ENCODE assay signal across 7 mouse cellular contexts in genomic region chr7:82504101-82504500, GRCm38 (mm10).
DNase-seq lines count a peak whose midpoint lies in the region; ATAC-seq and TF ChIP-seq lines count a peak whose summit lies in the region.

No protein-coding gene starts in this region.

- H3K4me1 ChIP-seq in MEL (ENCODE audit: control insufficient read depth in 1 of 2, insufficient read depth in 2 of 2, low read length in 2 of 2) = no peaks in the 10 kb centered on the region
- H3K4me1 ChIP-seq in embryonic facial prominence, embryonic 11.5 days (ENCODE audit: control insufficient read depth, insufficient read depth, low read length) = no peaks in the 10 kb centered on the region

- no peak for TF ChIP-seq EP300 in MEL (IDR thresholded peaks at IDR 0.05; ENCODE audit: low read depth in 1 of 2, low read length in 2 of 2)

- peak; percentile 8 for TF ChIP-seq RAD21 in MEL (IDR thresholded peaks at IDR 0.05; ENCODE audit: low read depth, low read length)

- no peak overlapping the region for H3K4me3 ChIP-seq in MEL (ENCODE audit: control insufficient read depth in 1 of 2, insufficient read depth in 1 of 2, low read depth in 2 of 2, low read length in 2 of 2)
- H3K4me3 ChIP-seq in embryonic facial prominence, embryonic 11.5 days (ENCODE audit: low read depth, low read length) = no peak overlapping the region

- peak; percentile 12 to 42 (median 36); a peak in 4 of 6 replicates for TF ChIP-seq CTCF in MEL (IDR thresholded peaks at IDR 0.05 in 2 of 3, conservative IDR thresholded peaks at IDR 0.05 in 1 of 3; ENCODE audit: control insufficient read depth in 1 of 3, insufficient read depth in 1 of 3, low read depth in 2 of 3, low read length in 3 of 3, poor library complexity in 1 of 3, severe bottlenecking in 1 of 3)

- H3K9me3 ChIP-seq in MEL (replicated peaks; ENCODE audit: insufficient read depth, low read length) = no peaks in the 10 kb centered on the region
- no peaks in the 10 kb centered on the region for H3K9me3 ChIP-seq in embryonic facial prominence, embryonic 11.5 days (replicated peaks; ENCODE audit: control insufficient read depth, low read length)

- no peak; the same call in 1 of the 2 replicates for ATAC-seq in embryonic facial prominence, embryonic 11.5 days (replicated peaks; ENCODE audit: insufficient number of reproducible peaks, low FRiP score, low TSS enrichment, low read depth)

- H3K36me3 ChIP-seq in MEL (ENCODE audit: control insufficient read depth in 1 of 2, insufficient read depth in 2 of 2, low read length in 2 of 2) = no peaks in the 10 kb centered on the region
- H3K36me3 ChIP-seq in embryonic facial prominence, embryonic 11.5 days (replicated peaks; ENCODE audit: control insufficient read depth, insufficient read depth, low read depth, low read length) = no peaks in the 10 kb centered on the region

- no peaks in the 10 kb centered on the region for H3K79me2 ChIP-seq in MEL (ENCODE audit: control insufficient read depth, insufficient read depth, low read length, poor library complexity)

- H3K27ac ChIP-seq in MEL (ENCODE audit: control insufficient read depth, low read depth, low read length) = no peak overlapping the region
- no peak overlapping the region for H3K27ac ChIP-seq in embryonic facial prominence, embryonic 11.5 days (replicated peaks; ENCODE audit: low read depth, low read length)

- H3K4me2 ChIP-seq in embryonic facial prominence, embryonic 11.5 days (ENCODE audit: low read depth, low read length) = no peak overlapping the region

- no peak for TF ChIP-seq POLR2A in MEL (IDR thresholded peaks at IDR 0.05; ENCODE audit: control insufficient read depth in 1 of 2, insufficient read depth in 1 of 2, low read depth in 1 of 2, low read length in 2 of 2, poor library complexity in 1 of 2)

- H3K27me3 ChIP-seq in MEL (ENCODE audit: control insufficient read depth in 1 of 2, insufficient read depth in 2 of 2, low read length in 2 of 2) = no peaks in the 10 kb centered on the region
- H3K27me3 ChIP-seq in embryonic facial prominence, embryonic 11.5 days (ENCODE audit: control insufficient read depth, insufficient read depth, low read length) = no peaks in the 10 kb centered on the region

- peak; percentile 3 for DNase-seq in MEL (ENCODE audit: low read depth, low spot score)
- peak; percentile 41 to 68 for DNase-seq in adrenal gland, postnatal 36 days
- peak; percentile 80 for DNase-seq in embryonic facial prominence, embryonic 11.5 days (ENCODE audit: low spot score)
- peak; percentile 44 to 53 for DNase-seq in heart, postnatal 36 days
- DNase-seq in layer of hippocampus, adult 8-10 months (ENCODE audit: low spot score in 2 of 2) = peak; percentile 26 to 65
- peak; percentile 65 for DNase-seq in lung, postnatal 14 days
- peak; percentile 66 to 80 for DNase-seq in right cerebral cortex, postnatal 10 days (ENCODE audit: low spot score in 2 of 2)

- H3K9ac ChIP-seq in MEL (ENCODE audit: control insufficient read depth, low read depth, low read length, poor library complexity, severe bottlenecking) = no peak overlapping the region
- no peak overlapping the region for H3K9ac ChIP-seq in embryonic facial prominence, embryonic 11.5 days (replicated peaks; ENCODE audit: low read length)

- intact Hi-C loops in heart, postnatal 36 days (cut with DNase I) = loop anchor here (2.0 to 5.0 kb wide), 2 partner anchors 165 to 1043 kb away; no protein-coding TSS in a partner anchor

- WGBS in embryonic facial prominence, embryonic 11.5 days = 22% methylated on average over 4 of the region's 4 CpGs

TF ChIP-seq in MEL, 35 proteins besides CTCF, POLR2A, EP300 and RAD21:
- TF ChIP-seq ZKSCAN1 (IDR thresholded peaks at IDR 0.05; ENCODE audit: low read depth, low read length) (no peak), SMC3 (IDR thresholded peaks at IDR 0.05; ENCODE audit: low read depth, low read length) (peak; percentile 33)

Comparison
In these comparisons a context has a peak if more than half of its experiments do, and no peak if none do; other contexts are left out.
1. DNase-seq: peak in every context shown above with its lines; median percentile 80 in embryonic facial prominence, embryonic 11.5 days; 73 in right cerebral cortex, postnatal 10 days; 65 in lung, postnatal 14 days; 54 in adrenal gland, postnatal 36 days; 48 in heart, postnatal 36 days; 46 in layer of hippocampus, adult 8-10 months; 3 in MEL.